Comparison of ENCODE assay signal across 8 mouse cellular contexts in the genomic region with DNA sequence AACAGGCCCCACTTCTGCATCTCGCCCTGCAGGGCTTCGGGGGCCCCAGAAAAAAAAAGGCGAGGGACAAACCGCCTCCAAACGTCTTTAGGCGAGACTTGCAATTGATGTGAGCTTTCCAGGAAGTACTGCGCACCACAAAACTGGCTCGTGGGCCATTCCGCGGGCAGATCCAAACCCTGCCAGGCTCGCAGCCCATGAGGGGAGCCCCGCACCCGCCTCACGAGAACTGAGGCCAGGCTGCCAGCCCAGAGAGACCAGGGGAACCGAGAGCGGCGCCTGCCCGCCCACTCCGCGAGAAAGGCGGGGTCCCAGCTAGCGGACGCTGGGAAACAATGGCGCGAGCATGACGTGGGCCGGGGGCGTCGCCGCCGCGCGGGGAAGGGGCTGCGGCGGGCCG. TPM values are rescaled to one million over a fixed set of nuclear protein-coding genes. Genes with fewer than 3 reads are reported as not detected.
DNase-seq lines count a peak whose midpoint lies in the region; ATAC-seq and TF ChIP-seq lines count a peak whose summit lies in the region.

No protein-coding gene starts in this region.

- H3K4me1 ChIP-seq in ES-Bruce4 (ENCODE audit: control insufficient read depth, insufficient read depth, low read length), result peaks cover 1% of the 10 kb centered on the region
- H3K4me1 ChIP-seq in forebrain, embryonic 16.5 days (replicated peaks; ENCODE audit: control insufficient read depth, insufficient read depth, low read length), result peaks cover 27% of the 10 kb centered on the region
- peaks cover 15% of the 10 kb centered on the region; the same call in 1 of the 2 replicates for H3K4me1 ChIP-seq in lung, embryonic 14.5 days (ENCODE audit: insufficient read depth)

- H3K27me3 ChIP-seq in ES-Bruce4 (ENCODE audit: control insufficient read depth, insufficient read depth, low read length, poor library complexity, severe bottlenecking), result no peaks in the 10 kb centered on the region
- H3K27me3 ChIP-seq in forebrain, embryonic 16.5 days (replicated peaks; ENCODE audit: control insufficient read depth, insufficient read depth, low read length), result no peaks in the 10 kb centered on the region
- H3K27me3 ChIP-seq in lung, embryonic 14.5 days (ENCODE audit: insufficient read depth, low read length), result no peaks in the 10 kb centered on the region

- peak; percentile 93 for ATAC-seq in forebrain, embryonic 16.5 days
- ATAC-seq in lung, embryonic 14.5 days (ENCODE audit: insufficient read depth), result peak; percentile 90
- peak; percentile 69 for ATAC-seq in neutrophil, adult 5-6 weeks (ENCODE audit: extremely low read depth, insufficient number of reproducible peaks, low FRiP score, poor library complexity, severe bottlenecking)

- 0 out of 2 replicates have a peak, but pooled peaks cover 5% of the 10 kb centered on the region for H3K36me3 ChIP-seq in ES-Bruce4 (ENCODE audit: control insufficient read depth, insufficient read depth, low read length, poor library complexity, severe bottlenecking)
- no peaks in the 10 kb centered on the region for H3K36me3 ChIP-seq in forebrain, embryonic 16.5 days (ENCODE audit: control insufficient read depth, insufficient read depth)
- H3K36me3 ChIP-seq in lung, embryonic 14.5 days (ENCODE audit: insufficient read depth), result no peaks in the 10 kb centered on the region

- TF ChIP-seq EP300 in ES-Bruce4 (IDR thresholded peaks at IDR 0.05; ENCODE audit: insufficient read depth, low read depth, low read length), result no peak

- H3K4me3 ChIP-seq in ES-Bruce4 (ENCODE audit: low read depth, low read length), result peak overlapping the region; percentile 93
- H3K4me3 ChIP-seq in forebrain, embryonic 16.5 days (replicated peaks; ENCODE audit: low read length), result peak overlapping the region; percentile 75
- peak overlapping the region; percentile 79 for H3K4me3 ChIP-seq in lung, embryonic 14.5 days (ENCODE audit: low read depth, low read length)

- no peak for TF ChIP-seq CTCF in ES-Bruce4 (IDR thresholded peaks at IDR 0.05; ENCODE audit: low read depth, low read length)
- no peak for TF ChIP-seq CTCF in lung, embryonic 14.5 days (IDR thresholded peaks at IDR 0.05; ENCODE audit: low read depth)

- peak overlapping the region; percentile 61 for H3K4me2 ChIP-seq in forebrain, embryonic 16.5 days (ENCODE audit: low read length)
- peak overlapping the region; percentile 71 for H3K4me2 ChIP-seq in lung, embryonic 14.5 days

- DNase-seq in cerebellum, adult 11-12 months, result peak; percentile 87
- peak; percentile 85 to 89 for DNase-seq in heart, postnatal 36 days
- peak; percentile 82 to 84 for DNase-seq in layer of hippocampus, adult 8-10 months (ENCODE audit: low spot score in 2 of 2)
- DNase-seq in lung, embryonic 14.5 days, result peak; percentile 90
- peak; percentile 68 to 77 for DNase-seq in thymus, adult 18-20 months

- peak overlapping the region; percentile 68 for H3K27ac ChIP-seq in ES-Bruce4 (ENCODE audit: insufficient read depth, low read length)
- H3K27ac ChIP-seq in forebrain, embryonic 16.5 days (ENCODE audit: low read length), result peak overlapping the region; percentile 97
- peak overlapping the region; percentile 97 for H3K27ac ChIP-seq in lung, embryonic 14.5 days (ENCODE audit: low read depth)

- H3K9ac ChIP-seq in ES-Bruce4 (ENCODE audit: low read depth, poor library complexity, severe bottlenecking), result peak overlapping the region; percentile 93
- H3K9ac ChIP-seq in forebrain, embryonic 16.5 days (replicated peaks; ENCODE audit: low read depth, low read length), result peak overlapping the region; percentile 91
- peak overlapping the region; percentile 94 for H3K9ac ChIP-seq in lung, embryonic 14.5 days

- intact Hi-C loops in heart, postnatal 36 days (cut with DNase I), result no loop called here

- WGBS in forebrain, embryonic 16.5 days, result 0% methylated on average over 34 of the region's 36 CpGs
- 0% methylated on average over 31 of the region's 36 CpGs for WGBS in lung, embryonic 14.5 days

- TF ChIP-seq POLR2A in ES-Bruce4 (IDR thresholded peaks at IDR 0.05; ENCODE audit: insufficient read depth, low read length), result no peak

- H3K9me3 ChIP-seq in ES-Bruce4 (replicated peaks; ENCODE audit: control insufficient read depth, insufficient read depth, low read length, poor library complexity, severe bottlenecking), result no peaks in the 10 kb centered on the region
- H3K9me3 ChIP-seq in forebrain, embryonic 16.5 days (ENCODE audit: control insufficient read depth, low read length), result no peaks in the 10 kb centered on the region
- H3K9me3 ChIP-seq in lung, embryonic 14.5 days (ENCODE audit: low read depth, low read length), result no peaks in the 10 kb centered on the region

RNA-seq across cellular contexts. Expression of a gene that starts 52.8 kb away (rescaled TPM):
- polyA plus RNA-seq in ES-Bruce4 (2011; ENCODE audit: insufficient read depth, insufficient read length, low read depth, missing spikeins), result 21.2 and 21.9 TPM in 2 replicates
- 272 and 295 TPM in 2 replicates for polyA plus RNA-seq in forebrain, embryonic 16.5 days (2015; fragmentation: Nextera tagmentation; extraction: Ambion mirVana)
- not detected for total RNA-seq in heart, postnatal 36 days (2021)
- total RNA-seq in layer of hippocampus, adult 8-10 months (2022), result 100 to 1,000 TPM; 144 to 177 (median 163) TPM
- polyA plus RNA-seq in lung, embryonic 14.5 days (2014; fragmentation: Nextera tagmentation; extraction: Ambion mirVana), result 0.37 and 0.58 TPM in 2 replicates
- 0.23 TPM in 1 of 2 replicates, not detected in the other for total RNA-seq in neutrophil, adult 5-6 weeks (2017)

RNA-seq across cellular contexts. Expression of a gene that starts 53.3 kb away (rescaled TPM):
- polyA plus RNA-seq in ES-Bruce4 (2011; ENCODE audit: insufficient read depth, insufficient read length, low read depth, missing spikeins), result 62.4 and 76.9 TPM in 2 replicates
- 76.8 and 81.4 TPM in 2 replicates for polyA plus RNA-seq in forebrain, embryonic 16.5 days (2015; fragmentation: Nextera tagmentation; extraction: Ambion mirVana)
- total RNA-seq in heart, postnatal 36 days (2021), result 10 to 100 TPM; 59.6 to 61.2 TPM
- total RNA-seq in layer of hippocampus, adult 8-10 months (2022), result 100 to 1,000 TPM in 1 of 4 experiments, 10 to 100 TPM in 3; 72.5 to 101 (median 83.1) TPM
- polyA plus RNA-seq in lung, embryonic 14.5 days (2014; fragmentation: Nextera tagmentation; extraction: Ambion mirVana), result 69.5 and 81.2 TPM in 2 replicates
- 79.9 and 87.5 TPM in 2 replicates for total RNA-seq in neutrophil, adult 5-6 weeks (2017)

Comparison
In these comparisons a context has a peak if more than half of its experiments do, and no peak if none do; other contexts are left out.
1. Peak in every context shown above with its lines: DNase-seq, ATAC-seq, H3K4me3 ChIP-seq and H3K27ac ChIP-seq.
2. RNA of a gene that starts 52.8 kb away (total RNA-seq): 144 to 177 TPM in layer of hippocampus, adult 8-10 months; 0.23 TPM in neutrophil, adult 5-6 weeks and not detected in heart, postnatal 36 days; every median in the first group is over 100 times any median in the second.